Mouse (Mus musculus) megakaryocyte, adult 5-6 weeks (primary cell): ENCODE measurements around the gene Lrp4. TPM values are rescaled to one million over a fixed set of nuclear protein-coding genes. Genes with fewer than 3 reads are reported as not detected.

Source experiments
- ATAC-seq: 2 replicates; pipeline ENCODE4 v1.8.0; 2016; ENCODE audit warnings: mild to moderate bottlenecking, inconsistent platforms; ENCODE audit not compliant: poor library complexity, severe bottlenecking
- total RNA-seq, 2 experiments: library from RNA; stranded (forward) in 1 of 2; stranded (reverse) in 1 of 2; fragments of 153-499, 151-499 nt in 1 of 2; fragments of 221-1000, 200-1000 nt in 1 of 2; gene quantifications; 2 replicates each; pipeline versions ENCODE4 v1.2.3 to v1.2.4; 2015 to 2017

The Lrp4 gene
- total RNA-seq (2015) (1.0 and 1.1 TPM in 2 replicates), total RNA-seq (2017) (1.9 and 2.7 TPM in 2 replicates)

DNA sequence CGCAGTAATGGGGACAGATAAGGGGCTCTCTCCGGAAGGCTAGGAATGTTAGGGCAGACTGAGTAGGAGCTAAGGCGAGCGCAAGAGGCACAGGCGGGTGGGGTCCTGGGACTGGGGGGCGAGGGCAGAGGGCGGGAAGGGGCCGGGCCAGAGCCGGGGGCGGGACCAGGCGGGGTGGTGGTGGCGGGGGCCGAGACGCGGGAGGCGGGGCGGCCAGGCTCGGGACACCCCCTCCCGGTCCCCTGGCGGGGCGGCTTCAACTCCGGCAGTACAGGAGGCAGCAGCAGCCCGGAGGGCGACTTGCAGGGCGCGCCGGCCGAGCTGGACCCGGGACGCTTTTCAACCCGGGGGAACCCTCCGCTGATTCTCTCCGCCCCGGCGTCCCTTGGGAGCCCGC, at the start of gene Lrp4:
Gene Lrp4, plus strand, starts transcription at position 253 of the 397 bp plus-strand sequence.
- no peak for ATAC-seq

DNA sequence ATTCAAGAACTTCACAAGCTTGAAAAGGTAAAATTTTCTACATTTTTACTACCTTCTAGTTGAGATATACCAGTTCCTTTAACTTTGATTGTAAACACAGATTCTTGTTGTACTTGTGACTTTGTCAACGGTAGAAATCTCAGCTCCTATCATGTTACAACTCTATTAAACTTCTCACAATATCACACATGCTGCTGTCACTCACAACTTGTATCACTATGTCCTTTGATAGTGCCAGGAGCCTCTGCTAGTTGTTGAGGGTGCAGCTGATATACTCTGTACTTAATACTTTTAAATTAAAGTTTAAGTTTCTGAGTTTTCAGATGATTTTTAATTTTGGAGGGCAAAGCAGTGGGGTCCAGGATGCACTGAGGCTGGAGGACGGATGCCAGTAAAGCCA, 49.3 kb upstream of the Lrp4 start:
- no peak for ATAC-seq

DNA sequence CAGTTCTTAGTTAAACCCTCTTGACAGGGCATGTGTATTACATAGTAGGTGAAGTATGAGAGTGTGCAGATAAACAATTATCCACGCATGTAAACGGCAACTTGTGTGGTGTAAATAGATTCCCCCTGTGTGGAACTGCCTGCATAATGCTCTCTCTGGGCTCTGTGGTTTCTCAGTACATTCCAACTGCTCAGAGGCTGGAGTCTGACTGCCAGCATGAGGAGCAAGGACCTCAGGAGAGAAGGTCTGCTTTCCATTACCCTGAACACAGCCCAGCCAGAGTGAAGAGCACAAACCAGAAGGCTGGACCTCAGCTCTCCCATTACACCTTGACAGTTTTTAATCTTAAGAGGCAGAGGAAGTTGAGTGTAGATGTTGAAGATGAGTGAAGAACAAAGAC, 45.8 kb upstream of the Lrp4 start:
- no peak for ATAC-seq

DNA sequence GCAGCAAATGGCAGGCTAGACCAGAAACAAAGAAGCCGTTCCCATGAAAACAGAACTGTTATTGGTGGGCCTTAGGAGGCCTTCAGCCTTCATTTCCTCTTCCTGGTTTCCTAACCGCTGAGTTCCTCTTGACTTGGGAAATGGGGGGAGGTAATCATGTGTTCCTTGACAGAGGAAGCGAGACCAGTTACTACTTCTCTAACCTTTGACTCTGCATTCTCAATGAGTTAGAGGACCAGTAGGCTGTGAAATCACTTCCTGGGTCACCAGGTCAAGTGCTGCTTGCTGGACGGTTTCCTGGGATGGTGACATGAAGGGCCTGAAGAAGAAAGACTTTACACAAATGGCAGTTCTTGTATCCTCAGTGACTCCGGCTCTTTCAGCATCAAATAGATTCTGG, 45.0 kb upstream of the Lrp4 start:
- ATAC-seq, result peak; percentile 99

DNA sequence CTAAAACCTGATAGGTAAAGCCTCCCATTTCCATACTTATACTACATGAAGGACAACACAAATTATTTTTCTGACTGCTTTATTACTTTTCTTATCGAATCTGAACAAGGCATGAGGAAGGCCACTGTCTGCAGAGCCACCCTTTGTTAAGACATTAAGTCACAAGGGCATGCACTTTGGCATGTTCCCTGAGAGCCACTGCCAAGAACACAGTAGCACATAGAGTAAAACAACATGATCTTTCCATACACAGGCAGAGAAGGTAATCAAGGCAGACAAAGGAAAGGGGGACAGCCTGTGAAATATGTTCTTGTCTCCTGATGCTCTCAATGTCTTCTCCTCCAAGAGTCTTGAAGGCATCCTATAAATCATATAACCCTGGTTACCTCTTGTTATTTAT, 43.5 kb upstream of the Lrp4 start:
- ATAC-seq, result no peak

DNA sequence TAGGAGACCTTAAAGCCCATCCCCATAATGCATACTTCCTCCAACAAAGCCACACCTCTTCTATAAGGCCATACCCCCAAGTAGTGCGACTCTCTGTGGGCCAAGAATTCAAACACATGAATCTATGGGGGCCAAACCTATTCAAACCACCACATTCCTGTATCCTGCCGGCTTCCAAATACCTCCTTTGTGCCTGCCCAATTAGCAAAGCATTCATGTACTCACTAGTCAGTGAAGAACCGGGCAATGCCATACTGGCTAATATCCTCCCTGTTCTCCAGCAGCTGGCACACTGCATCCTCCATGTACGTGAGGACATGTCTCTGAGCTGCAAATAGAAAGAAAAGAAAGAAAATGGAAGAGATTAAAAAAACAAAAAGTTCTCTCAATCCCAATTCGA, 35.7 kb upstream of the Lrp4 start:
- ATAC-seq, result no peak

DNA sequence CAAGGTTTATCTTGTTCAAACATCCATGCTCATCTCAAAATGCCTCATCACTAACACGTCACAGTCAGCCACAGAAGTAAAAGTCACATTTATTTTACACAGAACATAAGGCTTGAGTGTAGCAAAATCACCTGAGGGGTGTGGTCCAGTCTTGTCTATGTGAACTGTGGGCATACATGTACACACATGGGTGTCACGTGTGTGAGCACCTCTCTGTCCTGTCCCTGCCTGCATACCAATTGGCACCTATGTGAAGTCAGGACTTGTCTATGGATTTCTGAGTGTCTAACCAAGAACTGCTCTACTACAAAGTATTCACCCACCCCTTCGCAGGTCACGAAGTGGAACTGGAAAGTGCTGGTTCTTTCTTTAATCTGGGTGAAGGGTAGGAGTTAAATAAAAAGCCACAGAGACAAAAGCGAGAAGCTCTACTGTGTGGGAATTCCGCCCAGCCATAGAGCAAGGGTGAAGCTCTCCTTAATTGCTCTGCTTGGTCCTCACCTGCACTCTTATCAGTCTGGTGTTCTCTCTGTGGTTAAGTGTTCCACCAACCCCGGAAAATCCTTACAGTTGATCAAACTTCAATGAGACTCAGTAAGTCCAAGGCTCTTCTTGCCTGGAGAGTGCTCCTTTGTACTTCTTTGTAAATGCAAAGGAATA, 33.1 kb upstream of the Lrp4 start:
- ATAC-seq, result no peak

DNA sequence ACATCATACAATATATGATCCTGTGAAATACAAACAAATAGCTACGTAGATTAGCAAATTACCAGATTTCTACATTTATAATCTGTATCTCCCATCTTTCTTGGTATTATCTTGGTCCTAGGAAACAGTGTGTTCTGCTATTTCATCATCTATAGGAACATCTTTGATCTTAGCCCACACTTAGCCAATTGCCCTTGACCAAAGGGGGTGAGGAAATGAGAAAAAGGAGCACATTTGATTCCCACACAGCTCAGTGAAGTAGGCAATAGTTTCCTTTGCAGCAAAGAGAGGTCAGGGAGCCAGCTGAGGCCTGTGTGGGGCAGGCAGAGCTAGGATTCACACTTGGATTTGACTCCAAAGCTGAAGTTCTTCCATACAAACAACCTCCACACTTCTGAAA, 31.0 kb upstream of the Lrp4 start:
- no peak for ATAC-seq

DNA sequence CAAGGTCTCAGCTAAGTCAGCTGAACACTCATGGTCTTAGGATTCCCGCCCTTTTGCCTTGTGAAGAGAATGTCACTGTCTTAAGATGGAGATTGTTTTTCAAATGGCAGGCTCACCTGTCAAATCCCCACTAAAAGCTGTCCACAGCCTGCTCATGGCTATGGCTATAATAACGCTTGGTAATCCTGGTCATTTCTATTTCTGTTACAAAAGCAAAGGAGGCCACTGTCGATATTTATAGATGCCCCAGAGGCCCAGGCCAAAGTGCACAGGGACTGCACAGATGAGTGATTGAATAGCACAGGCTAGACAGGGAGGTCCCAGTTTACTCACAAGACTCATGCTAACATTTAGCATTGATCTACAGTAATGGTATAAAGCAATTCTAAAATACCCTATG, 28.2 kb upstream of the Lrp4 start:
- no peak for ATAC-seq

DNA sequence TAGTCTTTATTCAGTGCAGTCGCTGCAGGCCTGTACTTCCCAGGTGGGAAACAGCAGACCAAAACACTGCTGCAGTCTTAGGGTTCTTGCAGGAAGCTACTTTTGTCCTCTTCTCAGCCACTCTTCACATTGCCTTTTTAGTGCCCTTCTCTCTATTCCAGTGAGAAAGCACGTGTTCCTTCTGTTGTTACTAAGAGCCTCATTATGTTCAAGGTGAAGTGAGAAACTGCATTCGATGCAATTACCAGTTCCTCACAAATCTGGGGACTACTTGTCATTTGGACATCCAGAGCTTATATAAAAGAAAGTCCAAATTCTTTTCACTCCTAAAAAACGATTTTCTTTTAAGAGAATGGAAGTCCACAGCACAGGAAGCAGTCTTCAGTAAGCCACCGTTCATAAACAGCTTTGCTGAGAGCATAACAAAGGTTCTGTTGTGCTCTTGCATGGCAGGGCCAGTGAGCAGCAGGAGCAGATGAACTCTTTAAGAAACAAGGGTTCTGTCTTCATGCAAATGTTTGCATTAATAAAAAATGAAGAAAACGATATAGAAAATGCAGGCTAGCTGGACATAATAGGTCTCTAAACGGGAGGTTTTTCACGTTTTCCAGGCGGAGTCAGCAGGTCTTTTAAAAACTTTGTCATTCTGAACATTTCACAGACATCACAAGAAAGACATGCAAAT, 27.3 kb upstream of the Lrp4 start:
- no peak for ATAC-seq

DNA sequence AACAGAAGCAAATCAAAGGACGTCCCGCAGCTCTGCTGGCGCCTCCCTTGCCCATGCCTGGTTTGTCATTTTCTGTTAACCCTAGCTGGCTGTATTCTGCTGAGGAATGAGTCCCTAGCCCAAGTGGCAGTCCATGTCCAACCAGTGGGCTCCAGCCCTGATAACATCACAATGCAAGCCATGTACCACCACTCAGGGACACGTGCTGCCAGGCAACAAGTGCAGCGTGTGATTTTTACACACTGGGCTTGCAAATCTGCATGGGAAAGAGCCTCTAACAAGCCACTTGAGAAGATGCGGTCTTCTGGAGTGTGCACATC, 26.8 kb upstream of the Lrp4 start:
- no peak for ATAC-seq

DNA sequence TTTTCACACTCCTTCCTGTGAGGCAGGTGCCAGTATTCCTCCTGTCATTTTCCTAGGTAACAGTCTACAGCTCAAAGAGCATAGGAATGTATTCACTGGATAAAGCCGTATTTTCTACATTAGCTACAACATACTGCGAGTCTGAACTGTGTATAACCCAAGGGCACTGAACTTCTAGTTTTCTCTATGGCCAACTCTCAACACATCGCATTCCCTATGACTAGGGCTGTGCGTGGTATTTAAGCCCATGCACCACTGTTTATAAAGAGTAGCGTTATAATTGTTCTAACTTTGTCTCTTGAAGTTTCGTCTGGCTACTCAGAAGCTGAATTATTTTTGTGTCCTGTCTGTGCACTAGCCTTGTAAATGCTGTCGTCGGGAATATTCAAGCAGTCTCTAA, 20.6 kb upstream of the Lrp4 start:
- ATAC-seq, result no peak

DNA sequence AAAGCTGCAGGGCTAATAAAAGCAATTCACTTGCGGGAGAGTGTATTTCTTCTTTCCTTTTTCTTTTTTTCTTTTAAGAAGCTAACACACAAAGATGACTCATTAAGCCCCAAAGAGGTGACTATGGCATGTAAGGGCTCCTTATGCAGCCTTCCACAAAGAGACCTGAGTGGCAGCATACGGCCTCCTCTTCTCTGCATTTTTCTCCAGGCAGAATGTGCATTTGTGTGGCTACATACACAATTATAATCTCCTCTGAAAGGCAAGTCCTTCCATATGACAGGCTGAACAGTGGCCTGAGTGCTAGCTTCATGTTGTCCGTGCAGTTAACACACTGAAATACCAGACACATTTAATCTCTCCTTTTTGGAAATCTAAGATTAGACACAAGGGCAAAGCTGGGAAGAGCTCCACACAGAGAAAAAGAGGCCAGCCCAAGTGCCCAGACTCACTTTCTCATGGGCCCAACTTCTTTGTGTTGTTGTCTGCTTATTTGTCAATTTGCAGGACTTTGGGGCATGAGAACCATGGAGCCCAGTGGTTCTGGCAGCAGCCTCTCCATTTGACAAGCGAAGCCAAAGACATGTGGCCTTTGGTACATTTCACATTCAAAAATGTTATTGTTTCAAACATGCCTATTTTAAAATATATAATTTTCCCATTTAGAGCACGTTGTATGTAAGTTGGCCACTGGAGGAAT, 20.0 kb upstream of the Lrp4 start:
- ATAC-seq, result no peak

DNA sequence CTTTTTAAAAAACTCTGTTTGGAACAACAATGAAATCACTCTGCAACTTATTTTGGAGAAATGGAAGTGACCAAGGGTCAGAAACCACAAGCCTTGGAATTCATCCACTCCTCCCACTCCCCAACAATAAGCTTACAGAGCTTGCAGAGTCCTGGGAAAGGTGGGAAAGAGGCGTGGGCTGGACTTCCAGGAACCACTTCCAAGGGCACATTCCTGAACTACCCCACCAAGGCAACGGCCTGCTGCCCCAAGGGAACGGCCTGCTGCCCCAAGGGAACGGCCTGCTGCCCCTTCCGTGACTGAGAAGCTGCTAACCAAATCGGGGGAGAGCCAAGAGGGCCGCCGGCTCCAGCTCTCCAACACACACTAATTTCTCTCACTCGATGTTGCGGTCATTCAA, 18.0 kb upstream of the Lrp4 start:
- ATAC-seq, result no peak

DNA sequence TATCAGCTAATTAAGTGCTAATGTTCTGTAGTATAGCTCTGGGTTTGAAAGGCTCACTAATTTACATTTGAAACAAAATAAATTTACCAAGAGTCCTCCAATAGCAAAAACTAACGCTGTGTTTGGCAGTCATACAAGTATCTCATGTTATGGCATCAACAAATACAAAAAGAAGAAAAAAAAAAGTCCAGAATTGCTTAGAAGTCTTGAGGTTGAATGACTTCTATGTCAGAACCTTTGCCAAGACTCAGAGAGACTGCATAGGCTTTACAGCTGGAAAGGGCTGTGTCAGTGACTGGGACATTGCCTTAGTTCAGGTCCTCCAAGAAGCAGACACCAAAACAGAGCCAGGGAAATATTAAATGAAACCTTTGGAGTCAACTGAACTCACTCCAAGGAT, 17.4 kb upstream of the Lrp4 start:
- no peak for ATAC-seq

DNA sequence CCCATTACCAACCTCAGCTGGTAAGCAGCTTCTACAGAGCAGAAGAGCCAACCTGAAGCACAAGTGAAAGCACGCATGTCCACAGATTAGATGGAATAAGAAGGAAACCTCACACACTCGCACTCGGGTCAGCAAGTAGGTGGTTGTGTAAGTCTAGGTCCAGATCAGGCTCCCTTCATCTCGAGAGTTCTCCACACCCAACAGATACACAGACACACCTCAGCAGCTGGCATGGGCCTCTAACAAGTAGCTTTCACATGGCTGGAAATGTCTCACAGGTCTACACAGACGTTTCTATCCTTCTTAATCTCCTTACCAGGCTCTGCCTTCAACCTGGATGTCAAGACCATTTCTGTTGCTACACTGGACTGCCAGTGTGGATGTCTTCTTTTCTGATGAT, 16.6 kb upstream of the Lrp4 start:
- ATAC-seq, result no peak

DNA sequence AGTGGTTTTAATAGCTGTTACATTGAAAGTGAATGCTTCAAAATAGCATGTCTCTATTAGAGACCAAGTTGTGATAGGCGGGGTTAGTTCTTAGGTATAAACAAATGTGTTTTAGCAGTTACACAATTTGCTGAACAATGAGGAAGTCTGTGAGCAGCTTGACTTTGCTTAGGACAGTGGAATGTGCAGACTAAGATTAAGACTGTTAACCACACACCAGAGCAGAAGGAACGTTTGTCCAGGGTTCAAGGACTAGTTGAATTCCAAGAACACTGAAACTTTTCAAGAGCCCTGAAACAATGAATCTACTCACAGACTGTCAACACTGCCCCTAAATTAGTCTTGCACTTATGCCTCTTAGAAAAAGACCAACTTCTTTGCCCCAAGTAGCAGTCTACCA, 15.6 kb upstream of the Lrp4 start:
- peak; percentile 29; the same call in 1 of the 2 replicates for ATAC-seq

DNA sequence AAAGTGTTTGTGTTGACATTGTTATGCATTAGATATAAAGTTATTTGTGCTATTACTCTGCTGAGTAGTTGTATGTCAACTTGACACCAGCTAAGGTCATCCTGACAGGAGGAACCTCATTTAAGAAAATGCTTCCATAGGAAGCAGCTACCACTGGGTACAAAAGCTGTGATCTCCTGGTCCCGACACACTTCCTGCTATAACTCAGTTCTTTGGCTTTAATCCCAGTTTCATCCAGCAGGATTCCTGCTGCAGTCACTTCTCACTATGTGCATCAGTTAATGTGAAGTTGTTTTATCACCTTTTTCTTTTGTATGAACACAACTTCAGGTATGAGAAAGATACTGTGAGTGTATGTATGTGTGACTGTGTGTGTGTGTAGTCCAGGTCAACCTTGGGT, 15.1 kb upstream of the Lrp4 start:
- ATAC-seq, result no peak

DNA sequence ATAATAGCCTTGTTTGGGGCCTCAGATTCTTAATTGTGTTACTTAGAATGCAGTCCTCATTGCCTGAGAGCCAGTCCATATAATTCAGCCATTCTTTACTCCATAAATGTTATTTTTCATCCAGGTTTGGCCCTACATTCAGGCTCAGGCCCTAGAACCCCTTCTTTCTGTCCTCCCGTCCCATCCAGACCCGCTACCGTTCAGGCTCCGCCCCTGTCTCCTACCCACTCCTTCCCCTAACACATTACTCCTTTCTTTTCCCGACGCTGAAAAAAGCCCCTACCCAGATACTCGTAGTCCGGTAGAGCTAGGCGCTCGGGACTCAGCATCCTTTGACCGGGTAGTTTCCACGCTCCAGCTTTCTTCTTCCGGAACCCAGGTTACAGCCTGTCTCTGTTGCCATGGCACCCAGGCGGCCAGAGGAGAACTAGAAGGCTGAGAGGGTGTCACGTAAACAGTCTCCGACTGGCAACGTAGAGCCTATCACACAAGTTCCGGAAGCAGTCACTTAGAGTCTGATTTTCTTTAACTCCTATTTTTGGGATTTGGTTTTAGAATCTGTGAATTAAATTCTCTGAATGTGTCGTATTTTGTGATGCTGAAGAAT, 12.9 kb upstream of the Lrp4 start, which contains the start of gene 1110051M20Rik:
Gene 1110051M20Rik, minus strand, starts transcription at position 419 of the 607 bp plus-strand sequence.
- peak; percentile 99 for ATAC-seq

DNA sequence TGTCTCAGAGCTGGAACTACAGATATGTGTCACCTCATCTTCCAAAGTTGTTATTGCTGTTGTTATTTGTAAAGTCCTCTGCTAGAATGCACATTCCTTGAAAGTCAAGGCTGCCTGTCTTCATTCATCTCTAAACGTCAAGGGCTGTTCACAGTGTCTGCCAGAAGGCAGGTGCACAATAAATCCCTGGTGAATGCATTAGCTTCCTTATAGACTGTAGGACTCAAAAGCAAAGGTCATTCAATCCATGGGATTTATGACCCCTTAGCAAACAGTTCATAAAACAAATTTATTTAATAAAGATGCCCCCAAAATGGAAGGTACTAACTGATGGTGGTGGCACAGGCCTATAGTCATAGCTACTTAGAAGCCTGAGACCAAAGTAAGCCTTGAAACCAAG, 7.6 kb upstream of the Lrp4 start:
- no peak for ATAC-seq

DNA sequence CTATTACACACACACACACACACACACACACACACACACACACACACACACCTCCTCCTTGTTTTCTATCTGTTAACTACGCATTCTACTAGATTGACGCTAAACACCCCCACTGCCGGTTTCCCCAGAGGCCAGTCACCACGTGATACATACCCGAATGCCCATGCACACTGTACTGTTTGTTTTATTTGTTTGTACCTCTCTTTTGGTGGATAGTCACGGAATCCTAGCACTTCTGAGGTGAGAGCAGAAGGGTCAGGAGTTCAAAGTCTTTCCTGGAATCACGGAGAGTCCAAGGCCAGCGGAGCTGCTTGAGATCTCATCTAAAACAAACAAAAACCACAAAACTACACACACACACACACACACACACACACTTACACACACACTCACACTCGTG, 7.0 kb upstream of the Lrp4 start:
- no peak for ATAC-seq

DNA sequence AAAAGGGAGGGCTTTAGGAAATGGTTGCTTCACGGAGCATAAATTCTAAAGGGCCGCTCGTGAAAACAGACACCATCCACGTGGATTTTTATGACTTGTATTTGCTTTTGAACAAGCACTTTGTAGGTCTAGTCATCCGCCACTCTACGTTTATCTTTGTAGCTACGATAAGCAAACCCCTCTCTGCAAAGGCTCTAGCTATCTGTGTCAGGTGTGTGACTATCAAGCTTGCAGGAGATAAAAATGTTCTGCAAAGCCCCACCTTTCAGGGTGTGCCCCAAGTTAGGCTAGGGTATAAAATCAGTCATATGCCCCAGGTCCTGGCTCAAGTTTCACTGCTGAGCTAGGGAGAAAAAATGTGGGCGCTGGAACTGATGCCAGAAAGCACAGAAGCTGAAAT, 4.7 kb upstream of the Lrp4 start:
- ATAC-seq, result no peak
